Mouse (Mus musculus) G1E (cell line): ENCODE data around the gene Ric8b. TPM values are rescaled to one million over a fixed set of nuclear protein-coding genes. Genes with fewer than 3 reads are reported as not detected.

ENCODE experiments used
- ATAC-seq: 2 replicates; pipeline ENCODE4 v1.8.0; 2016; ENCODE audit warnings: mild to moderate bottlenecking; ENCODE audit not compliant: insufficient number of reproducible peaks, poor library complexity, low FRiP score, severe bottlenecking; ENCODE audit errors: extremely low read depth
- DNase-seq: peaks from one replicate; pipeline ENCODE4 v3.0.0; 2012; ENCODE audit warnings: low spot score
- H3K27me3 ChIP-seq: 2 replicates; pipeline ENCODE4 v1.6.1; 2012; ENCODE audit warnings: mild to moderate bottlenecking, low read length, inconsistent platforms; ENCODE audit not compliant: insufficient read depth
- H3K36me3 ChIP-seq: replicated peaks from 2 replicates; pipeline ENCODE3; 2012; ENCODE audit warnings: mild to moderate bottlenecking, inconsistent platforms
- H3K4me1 ChIP-seq: 2 replicates; pipeline ENCODE4 v1.6.1; 2012; ENCODE audit warnings: low read depth, low read length, inconsistent platforms, mixed read lengths; ENCODE audit not compliant: insufficient read depth
- H3K4me3 ChIP-seq: 2 replicates; pipeline ENCODE4 v1.5.1; 2012; ENCODE audit warnings: low read depth, mild to moderate bottlenecking, inconsistent platforms, low read length, moderate library complexity, mixed read lengths
- H3K9me3 ChIP-seq: replicated peaks from 2 replicates; pipeline ENCODE4 v1.6.1; 2012; ENCODE audit warnings: inconsistent platforms
- CTCF ChIP-seq: IDR thresholded peaks from 2 replicates; pipeline ENCODE4 v1.5.1; 2012; ENCODE audit warnings: low read depth, low read length, inconsistent platforms, mixed read lengths
- GATA1 ChIP-seq: IDR thresholded peaks from 2 replicates; pipeline ENCODE4 v1.6.1; 2012; ENCODE audit warnings: borderline replicate concordance, low read length, inconsistent platforms, mixed read lengths
- GATA2 ChIP-seq: IDR thresholded peaks from 2 replicates; pipeline ENCODE4 v1.6.1; 2012; ENCODE audit warnings: low read depth, low read length, inconsistent platforms, borderline replicate concordance
- POLR2AphosphoS5 ChIP-seq: IDR thresholded peaks from 2 replicates; pipeline ENCODE4 v1.6.1; 2012; ENCODE audit warnings: low read depth, low read length, inconsistent platforms; ENCODE audit not compliant: insufficient replicate concordance
- TAL1 ChIP-seq: conservative IDR thresholded peaks from 2 replicates; pipeline ENCODE4 v1.6.1; 2012; ENCODE audit warnings: low read depth, low read length, inconsistent platforms, mixed read lengths
- polyA plus RNA-seq: library from polyadenylated mRNA; stranded (reverse); fragments of >175 nt; gene quantifications from 2 replicates; pipeline ENCODE4 v1.2.3, GENCODE M21; 2012
- total RNA-seq, 2 experiments: library from RNA; stranded (forward) in 1 of 2; stranded (reverse) in 1 of 2; fragments of 200-1000 nt in 1 of 2; fragments of >200 nt in 1 of 2; fragmentation: Nextera tagmentation in 1 of 2; gene quantifications; 2 replicates each; pipeline ENCODE4 v1.2.3; 2014 to 2017

Gene Ric8b
- total and polyA plus RNA-seq, 3 experiments: 2.0 to 16.2 (median 15.2) TPM

DNA sequence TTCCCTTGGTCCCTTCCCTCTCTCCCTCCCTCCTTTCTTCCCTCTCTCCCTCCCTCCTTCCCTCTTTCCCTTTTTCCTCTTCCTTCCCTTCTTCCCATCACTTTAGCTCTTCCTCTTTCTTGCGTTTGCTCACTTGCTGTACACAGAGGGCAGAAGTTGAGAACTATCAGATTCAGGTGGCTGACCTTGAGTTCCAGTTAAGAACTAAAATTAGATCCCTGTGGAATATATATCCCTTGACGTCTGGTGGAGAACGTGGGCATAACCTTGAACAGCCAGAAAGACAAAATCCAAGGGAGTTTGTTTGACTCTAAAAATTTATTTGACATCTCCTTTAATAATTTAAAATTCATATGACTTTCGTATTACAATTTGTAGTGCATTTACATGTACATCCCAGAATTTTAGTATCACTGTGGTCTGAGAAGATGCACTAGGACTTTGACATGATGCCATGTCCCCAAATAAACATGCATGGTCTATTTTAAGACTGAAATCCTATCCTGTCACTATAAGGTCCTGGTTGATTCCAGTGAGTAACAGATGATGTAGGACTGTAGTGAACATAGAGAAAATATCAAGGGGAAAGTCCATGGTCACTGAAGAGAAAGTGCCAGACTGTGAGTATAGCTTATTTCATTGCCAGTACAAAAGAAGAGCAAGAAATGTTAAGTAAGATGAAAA lies 19.6 kb downstream of the Ric8b start:
- no peaks in the 10 kb centered on the region for H3K27me3 ChIP-seq
- H3K4me1 ChIP-seq: peaks cover 7% of the 10 kb centered on the region
- TF ChIP-seq GATA2 (no peak), TAL1 (no peak), CTCF (no peak), GATA1 (no peak)
- no peak overlapping the region for H3K4me3 ChIP-seq
- DNase-seq: no peak
- ATAC-seq: no peak
- H3K9me3 ChIP-seq: no peaks in the 10 kb centered on the region
- H3K36me3 ChIP-seq: peaks cover 47% of the 10 kb centered on the region

DNA sequence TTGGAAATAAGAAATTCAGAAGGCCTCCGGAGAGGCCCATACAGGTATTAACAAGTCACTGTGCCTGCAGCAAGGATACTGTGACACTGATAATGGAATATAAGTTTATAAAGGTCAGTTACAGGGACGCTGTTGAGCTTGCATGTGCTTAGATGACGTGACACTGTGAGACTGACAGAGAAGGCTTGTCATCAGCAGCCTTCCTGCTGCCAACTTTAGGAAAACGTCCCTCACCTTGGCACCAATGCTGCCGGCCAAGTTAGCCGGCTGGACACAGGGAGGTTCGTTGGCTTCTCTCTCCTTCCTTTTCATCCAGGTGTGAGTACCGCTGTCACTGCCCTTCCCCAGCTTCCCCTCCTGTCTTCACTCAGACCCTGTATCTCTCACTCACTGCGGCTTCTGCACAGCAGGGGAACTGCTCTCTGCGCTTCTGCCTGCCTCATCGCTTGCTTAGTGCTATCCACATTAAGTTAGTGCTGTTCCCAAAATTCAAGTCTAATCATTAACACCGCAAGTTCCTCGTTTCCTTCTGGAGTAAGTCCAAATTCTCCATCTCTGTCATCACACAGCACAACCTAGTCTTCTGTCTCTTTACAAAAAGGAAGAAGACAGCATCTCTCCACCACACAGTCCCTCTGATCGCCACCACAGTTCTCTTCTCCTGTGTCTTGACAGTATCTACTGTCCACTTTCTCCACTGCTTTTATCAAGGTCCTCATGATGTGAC lies 20.8 kb downstream of the Ric8b start:
- Histone ChIP-seq H3K27me3 (no peaks in the 10 kb centered on the region), H3K4me3 (no peak overlapping the region), H3K9me3 (no peaks in the 10 kb centered on the region), H3K36me3 (peaks cover 54% of the 10 kb centered on the region), H3K4me1 (peaks cover 7% of the 10 kb centered on the region)
- TF ChIP-seq GATA1: no peak
- no peak for TF ChIP-seq TAL1
- no peak for TF ChIP-seq POLR2AphosphoS5
- TF ChIP-seq CTCF: no peak
- no peak for TF ChIP-seq GATA2
- ATAC-seq (no peak), DNase-seq (no peak)

DNA sequence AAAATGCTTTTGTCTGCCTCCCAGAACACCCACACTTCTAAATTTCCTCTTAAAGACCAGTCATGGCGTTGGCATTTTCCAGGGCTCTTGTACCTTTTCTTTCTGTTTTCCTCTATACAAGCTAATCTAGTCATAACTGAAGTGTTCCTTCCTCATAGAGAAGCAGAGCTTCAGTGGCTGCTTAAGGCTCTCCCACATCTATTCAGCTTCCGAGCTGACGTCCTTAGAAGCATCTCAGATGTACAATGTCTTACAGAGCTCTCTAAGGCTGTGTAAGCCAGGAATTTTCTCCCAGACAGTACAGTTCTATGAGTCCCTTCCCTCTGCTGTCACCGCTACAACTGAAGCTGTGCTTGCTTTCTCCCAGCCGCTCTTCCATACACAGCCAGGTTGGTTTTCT lies 21.5 kb downstream of the Ric8b start:
- no peaks in the 10 kb centered on the region for H3K27me3 ChIP-seq
- H3K9me3 ChIP-seq: no peaks in the 10 kb centered on the region
- DNase-seq (no peak), ATAC-seq (no peak; the same call in 1 of the 2 replicates)
- H3K4me3 ChIP-seq: no peak overlapping the region
- peaks cover 7% of the 10 kb centered on the region for H3K4me1 ChIP-seq
- H3K36me3 ChIP-seq: peaks cover 54% of the 10 kb centered on the region
- TF ChIP-seq GATA2 (no peak), POLR2AphosphoS5 (no peak), GATA1 (no peak), CTCF (no peak), TAL1 (no peak)

DNA sequence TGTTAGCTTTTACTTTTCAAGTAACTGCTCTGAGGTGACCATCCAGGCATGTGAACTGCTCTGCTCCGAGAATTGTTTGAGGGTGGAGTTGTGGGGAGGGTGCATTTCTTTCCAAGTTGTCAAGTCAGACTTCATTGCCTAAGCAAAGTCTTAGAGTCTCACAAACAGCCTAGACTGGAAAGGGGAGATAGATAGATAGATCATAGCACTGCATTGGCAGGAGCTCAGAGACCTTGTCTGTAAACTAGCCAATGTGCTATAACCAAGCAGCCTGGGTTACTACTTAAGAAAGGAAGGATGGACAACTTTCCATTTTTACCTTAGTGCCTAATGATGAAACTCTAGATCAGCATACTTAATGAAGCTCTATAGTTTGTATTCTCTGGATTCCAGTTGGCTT lies 22.9 kb downstream of the Ric8b start:
- Histone ChIP-seq H3K4me1 (peaks cover 5% of the 10 kb centered on the region), H3K36me3 (peaks cover 59% of the 10 kb centered on the region), H3K4me3 (no peak overlapping the region), H3K27me3 (no peaks in the 10 kb centered on the region), H3K9me3 (no peaks in the 10 kb centered on the region)
- ATAC-seq (no peak), DNase-seq (no peak)
- TF ChIP-seq GATA1: no peak
- no peak for TF ChIP-seq POLR2AphosphoS5
- no peak for TF ChIP-seq CTCF
- TF ChIP-seq TAL1: no peak
- no peak for TF ChIP-seq GATA2

DNA sequence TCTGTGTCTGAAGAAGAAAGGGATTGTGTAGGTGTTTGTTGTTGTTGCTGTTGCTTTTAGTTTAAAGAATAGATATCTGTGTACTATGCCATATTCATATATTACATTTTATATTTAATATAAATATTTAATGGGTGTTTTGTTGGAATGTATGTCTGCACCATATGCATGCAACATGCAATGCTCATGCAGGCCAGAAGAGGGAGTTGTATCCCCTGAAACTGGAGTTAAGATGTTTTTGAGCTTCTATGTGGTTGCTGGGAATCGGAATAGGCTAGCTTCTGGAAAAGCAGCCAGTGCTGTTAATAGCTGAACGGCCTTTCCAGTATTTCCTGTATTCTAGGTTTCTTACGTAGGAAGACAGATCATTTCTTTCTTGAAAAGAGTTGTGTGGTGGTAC lies 28.3 kb downstream of the Ric8b start:
- no peak overlapping the region for H3K4me3 ChIP-seq
- H3K36me3 ChIP-seq: peaks cover 68% of the 10 kb centered on the region
- H3K9me3 ChIP-seq: no peaks in the 10 kb centered on the region
- H3K27me3 ChIP-seq: no peaks in the 10 kb centered on the region
- ATAC-seq (no peak), DNase-seq (no peak)
- TF ChIP-seq GATA1 (no peak), GATA2 (no peak), TAL1 (no peak), CTCF (no peak), POLR2AphosphoS5 (no peak)
- no peaks in the 10 kb centered on the region for H3K4me1 ChIP-seq

DNA sequence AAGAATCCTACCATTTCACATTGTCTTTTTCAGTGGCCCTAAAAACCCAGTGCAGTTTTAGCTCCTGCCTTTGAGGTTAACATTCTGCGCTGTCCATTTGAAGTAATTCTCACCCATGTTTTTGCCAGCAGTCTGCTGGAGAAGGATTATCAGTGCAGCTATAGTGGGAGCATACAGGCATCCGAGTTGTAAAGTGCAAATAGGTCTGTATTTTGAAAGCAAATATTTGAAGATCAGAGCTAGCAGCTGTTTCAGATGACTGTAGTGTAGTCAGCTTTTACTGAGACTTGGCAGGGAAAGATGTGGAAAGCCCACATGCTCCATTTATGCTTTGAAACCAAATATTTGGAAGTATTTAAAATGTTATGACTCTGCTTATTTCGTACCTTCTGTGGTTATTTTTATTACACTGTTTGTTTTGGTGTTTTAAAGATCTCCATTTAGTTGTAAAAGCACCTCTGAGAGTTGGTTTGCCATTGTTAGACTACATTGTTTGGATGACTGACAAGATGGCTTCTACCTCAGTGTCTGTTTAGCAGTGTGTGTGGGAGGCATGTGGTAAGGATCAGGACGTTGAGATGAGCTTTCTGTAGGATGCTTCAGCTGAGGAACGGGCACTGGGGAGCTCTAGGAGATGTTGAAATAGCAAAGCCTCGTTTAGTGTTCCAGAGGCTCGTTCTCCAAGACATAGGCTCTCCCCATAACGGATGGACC lies 31.7 kb downstream of the Ric8b start:
- Histone ChIP-seq H3K27me3 (no peaks in the 10 kb centered on the region), H3K4me3 (no peak overlapping the region), H3K36me3 (peaks cover 76% of the 10 kb centered on the region), H3K4me1 (no peaks in the 10 kb centered on the region), H3K9me3 (no peaks in the 10 kb centered on the region)
- no peak for TF ChIP-seq POLR2AphosphoS5
- TF ChIP-seq GATA2: no peak
- no peak for TF ChIP-seq GATA1
- TF ChIP-seq TAL1: no peak
- no peak for TF ChIP-seq CTCF
- DNase-seq (no peak), ATAC-seq (no peak)
